Mouse (Mus musculus): ENCODE results near the gene Nol12. TPM values are rescaled to one million over a fixed set of nuclear protein-coding genes. Genes with fewer than 3 reads are reported as not detected.

Gene Nol12
- polyA plus RNA-seq, 1 experiment: 39.5 TPM

GRCm38 (mm10) chr15:78983436-78984285 is 48.9 kb downstream of the Nol12 start:
- Histone ChIP-seq H3K4me3 (ENCODE audit: insufficient read depth, low read length) (peak overlapping the region; percentile 55), H3K4me1 (ENCODE audit: control insufficient read depth, insufficient read depth, low read length) (peaks cover 8% of the 10 kb centered on the region), H3K27ac (ENCODE audit: insufficient read depth, low read length) (peak overlapping the region; percentile 92; the same call in 1 of the 2 replicates)
- no peak for TF ChIP-seq POLR2A (IDR thresholded peaks at IDR 0.05; ENCODE audit: extremely low read depth, insufficient read depth, low read length)
- no peak for TF ChIP-seq CTCF (IDR thresholded peaks at IDR 0.05; ENCODE audit: extremely low read depth, insufficient read depth, low read length)

- H3K27ac ChIP-seq (ENCODE audit: insufficient read depth, low read length): no peak overlapping the region
- TF ChIP-seq POLR2A (IDR thresholded peaks at IDR 0.05; ENCODE audit: extremely low read depth, insufficient read depth, low read length) (no peak), CTCF (IDR thresholded peaks at IDR 0.05; ENCODE audit: extremely low read depth, insufficient read depth, low read length) (no peak)
- H3K4me3 ChIP-seq (ENCODE audit: insufficient read depth, low read length): no peak overlapping the region
- H3K4me1 ChIP-seq (ENCODE audit: control insufficient read depth, insufficient read depth, low read length): peaks cover 8% of the 10 kb centered on the region
Measured at GRCm38 (mm10) chr15:78984286-78984778, 49.6 kb downstream of the Nol12 start.

- no peak overlapping the region for H3K27ac ChIP-seq (ENCODE audit: insufficient read depth, low read length)
- peaks cover 8% of the 10 kb centered on the region for H3K4me1 ChIP-seq (ENCODE audit: control insufficient read depth, insufficient read depth, low read length)
- no peak for TF ChIP-seq POLR2A (IDR thresholded peaks at IDR 0.05; ENCODE audit: extremely low read depth, insufficient read depth, low read length)
- TF ChIP-seq CTCF (IDR thresholded peaks at IDR 0.05; ENCODE audit: extremely low read depth, insufficient read depth, low read length): no peak
- H3K4me3 ChIP-seq (ENCODE audit: insufficient read depth, low read length): no peak overlapping the region
Measured at GRCm38 (mm10) chr15:78986536-78987220, 51.9 kb downstream of the Nol12 start.

- no peak overlapping the region for H3K27ac ChIP-seq (ENCODE audit: insufficient read depth, low read length)
- H3K4me3 ChIP-seq (ENCODE audit: insufficient read depth, low read length): no peak overlapping the region
- peaks cover 8% of the 10 kb centered on the region for H3K4me1 ChIP-seq (ENCODE audit: control insufficient read depth, insufficient read depth, low read length)
- no peak for TF ChIP-seq CTCF (IDR thresholded peaks at IDR 0.05; ENCODE audit: extremely low read depth, insufficient read depth, low read length)
- no peak for TF ChIP-seq POLR2A (IDR thresholded peaks at IDR 0.05; ENCODE audit: extremely low read depth, insufficient read depth, low read length)
Measured at GRCm38 (mm10) chr15:78988499-78988971, 53.8 kb downstream of the Nol12 start.

DNA sequence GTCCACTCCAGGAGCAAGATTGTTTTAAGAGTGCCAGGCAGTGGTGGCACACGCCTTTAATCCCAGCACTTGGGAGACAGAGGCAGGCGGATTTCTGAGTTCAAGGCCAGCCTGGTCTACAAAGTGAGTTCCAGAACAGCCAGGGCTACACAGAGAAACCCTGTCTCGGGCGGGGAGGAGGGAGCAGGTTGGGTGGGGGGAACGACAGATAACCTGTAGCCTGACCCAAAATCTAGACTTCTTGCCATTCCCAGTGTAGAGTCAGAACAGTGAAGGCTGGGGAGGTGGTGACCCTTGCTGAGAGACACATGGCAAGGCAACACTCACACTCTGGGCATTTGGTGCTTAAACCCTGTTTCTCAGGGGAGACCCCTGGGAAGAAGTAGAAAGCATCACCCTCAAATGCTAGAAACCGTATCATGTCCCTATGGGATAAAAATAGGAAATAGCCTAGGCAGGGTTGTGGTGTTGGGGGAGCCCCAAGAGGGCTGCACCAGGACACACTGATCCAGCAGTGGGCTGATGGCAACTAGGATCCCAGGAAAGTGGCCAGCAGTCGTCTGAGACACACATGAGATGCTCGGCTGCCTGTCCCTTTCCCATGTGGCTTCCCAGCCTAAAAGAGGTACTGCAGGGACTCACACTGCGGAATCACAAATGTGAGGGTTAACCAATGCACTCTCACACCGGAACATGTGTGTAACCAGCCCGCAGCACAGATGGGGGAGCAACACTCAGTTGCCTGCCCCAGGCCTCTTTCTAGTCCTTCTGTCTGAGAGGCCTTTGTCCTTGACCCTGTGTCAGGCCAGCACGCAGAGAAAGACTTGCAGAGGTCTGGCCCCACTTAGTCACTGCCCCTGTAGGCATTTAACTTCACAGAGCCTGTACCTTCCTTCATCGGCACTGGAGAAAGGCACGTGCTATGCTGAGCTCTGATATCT is 54.7 kb downstream of the Nol12 start:
- no peak for TF ChIP-seq POLR2A (IDR thresholded peaks at IDR 0.05; ENCODE audit: extremely low read depth, insufficient read depth, low read length)
- TF ChIP-seq CTCF (IDR thresholded peaks at IDR 0.05; ENCODE audit: extremely low read depth, insufficient read depth, low read length): no peak
- no peak overlapping the region for H3K27ac ChIP-seq (ENCODE audit: insufficient read depth, low read length)
- H3K4me3 ChIP-seq (ENCODE audit: insufficient read depth, low read length): no peak overlapping the region
- peaks cover 6% of the 10 kb centered on the region for H3K4me1 ChIP-seq (ENCODE audit: control insufficient read depth, insufficient read depth, low read length)

DNA sequence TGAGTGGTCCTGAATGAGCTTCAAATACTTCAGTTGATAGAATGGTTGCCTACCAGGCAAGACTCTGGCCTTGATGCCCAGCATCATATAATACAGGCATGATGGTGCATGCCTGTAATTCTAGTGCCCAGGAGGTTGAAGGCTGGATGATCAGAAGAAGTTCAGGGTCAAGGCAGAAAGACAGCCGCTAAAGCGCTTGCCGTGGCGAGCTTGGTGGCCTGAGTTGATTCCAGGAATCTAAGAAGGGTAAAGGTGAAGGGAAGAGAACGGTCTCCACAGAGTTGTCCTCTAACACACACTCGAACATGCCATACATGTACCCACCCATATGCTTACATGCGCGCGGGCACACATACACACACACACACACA is 55.3 kb downstream of the Nol12 start:
- Histone ChIP-seq H3K27ac (ENCODE audit: insufficient read depth, low read length) (no peak overlapping the region), H3K4me1 (ENCODE audit: control insufficient read depth, insufficient read depth, low read length) (peaks cover 4% of the 10 kb centered on the region), H3K4me3 (ENCODE audit: insufficient read depth, low read length) (no peak overlapping the region)
- TF ChIP-seq POLR2A (IDR thresholded peaks at IDR 0.05; ENCODE audit: extremely low read depth, insufficient read depth, low read length) (no peak), CTCF (IDR thresholded peaks at IDR 0.05; ENCODE audit: extremely low read depth, insufficient read depth, low read length) (no peak)

GRCm38 (mm10) chr15:78990970-78991525 is 56.3 kb downstream of the Nol12 start:
- H3K27ac ChIP-seq (ENCODE audit: insufficient read depth, low read length): no peak overlapping the region
- TF ChIP-seq CTCF (IDR thresholded peaks at IDR 0.05; ENCODE audit: extremely low read depth, insufficient read depth, low read length): no peak
- no peak for TF ChIP-seq POLR2A (IDR thresholded peaks at IDR 0.05; ENCODE audit: extremely low read depth, insufficient read depth, low read length)
- no peak overlapping the region for H3K4me3 ChIP-seq (ENCODE audit: insufficient read depth, low read length)
- peaks cover 4% of the 10 kb centered on the region for H3K4me1 ChIP-seq (ENCODE audit: control insufficient read depth, insufficient read depth, low read length)

DNA sequence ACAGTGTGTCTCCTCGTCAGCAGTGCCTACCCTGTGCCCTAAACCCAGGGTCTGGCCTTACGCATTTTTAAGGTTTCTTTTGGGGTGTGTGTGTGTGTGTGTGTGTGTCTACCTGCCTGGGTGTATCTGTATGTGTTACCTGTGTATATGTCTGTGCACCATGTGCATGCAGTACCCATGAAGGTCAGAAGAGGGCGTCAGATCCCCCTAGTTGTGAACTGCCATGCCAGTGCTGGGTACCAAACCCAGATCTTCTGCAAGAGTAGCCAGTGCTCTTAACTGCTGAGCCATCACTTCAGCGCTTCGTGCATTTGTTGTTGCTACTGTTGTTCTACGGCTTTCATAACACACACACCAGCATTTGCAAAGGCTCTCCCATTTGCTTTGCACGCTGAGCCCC is 57.5 kb downstream of the Nol12 start:
- TF ChIP-seq CTCF (IDR thresholded peaks at IDR 0.05; ENCODE audit: extremely low read depth, insufficient read depth, low read length): no peak
- no peak for TF ChIP-seq POLR2A (IDR thresholded peaks at IDR 0.05; ENCODE audit: extremely low read depth, insufficient read depth, low read length)
- Histone ChIP-seq H3K27ac (ENCODE audit: insufficient read depth, low read length) (no peak overlapping the region), H3K4me3 (ENCODE audit: insufficient read depth, low read length) (no peak overlapping the region)

More for the DNA sequence above, 57.5 kb downstream of the Nol12 start:
- peaks cover 4% of the 10 kb centered on the region for H3K4me1 ChIP-seq (ENCODE audit: control insufficient read depth, insufficient read depth, low read length)

Data from cortical plate, adult 2 months (tissue).